8 mouse cellular contexts compared by ENCODE assay signal in the genomic region with DNA sequence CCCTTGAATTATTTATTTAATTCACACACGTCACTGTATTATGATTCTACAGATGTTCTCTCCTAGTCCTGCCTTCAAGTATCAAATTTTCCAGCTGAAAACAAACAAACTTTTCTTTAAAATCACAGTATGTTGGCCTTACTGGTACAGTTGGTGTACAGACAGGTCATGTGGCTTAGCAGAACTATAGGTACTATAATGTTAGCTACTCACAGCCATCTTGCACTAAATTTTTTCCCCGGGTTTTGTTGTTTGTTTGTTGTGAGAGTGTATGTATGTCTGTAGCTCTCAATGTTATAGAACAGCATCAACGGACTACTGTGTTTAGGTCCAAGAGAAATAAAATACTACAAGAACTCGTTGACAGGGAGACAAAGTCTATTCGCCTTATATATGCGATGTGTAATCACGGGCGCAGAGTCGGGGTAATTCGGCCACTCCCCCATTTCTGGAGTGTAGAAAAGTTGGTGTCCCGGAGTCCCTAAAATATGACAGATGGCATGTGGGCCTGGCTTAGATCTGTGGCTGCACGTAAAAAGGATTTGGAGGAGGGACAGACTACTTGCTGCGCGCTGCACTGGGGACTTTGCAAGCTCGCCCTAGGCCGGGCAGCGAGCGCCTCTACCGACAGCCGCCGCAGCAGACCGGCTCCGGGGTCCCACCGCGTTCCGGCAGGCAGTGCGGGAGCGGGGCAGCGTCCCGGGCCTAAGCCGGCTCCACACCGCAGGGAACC. TPM values are rescaled to one million over a fixed set of nuclear protein-coding genes. Genes with fewer than 3 reads are reported as not detected.
DNase-seq lines count a peak whose midpoint lies in the region; ATAC-seq and TF ChIP-seq lines count a peak whose summit lies in the region.

No protein-coding gene starts in this region.

- DNase-seq in kidney, postnatal 0 days (ENCODE audit: low spot score), result peak; percentile 86
- no peak for DNase-seq in kidney, adult 9 months
- peak; percentile 60 for DNase-seq in forelimb bud, embryonic 11.5 days (ENCODE audit: low read depth, low spot score)
- peak; percentile 56 for DNase-seq in lung, postnatal 36 days
- DNase-seq in natural killer cell, adult 2 months (ENCODE audit: low spot score in 2 of 2), result no peak
- no peak for DNase-seq in right cerebral cortex, postnatal 4 days
- no peak for DNase-seq in ovary, adult 18-20 months (ENCODE audit: low spot score)

- H3K9ac ChIP-seq in kidney, postnatal 0 days (ENCODE audit: low read depth, low read length), result peak overlapping the region; percentile 95

- no peaks in the 10 kb centered on the region for H3K9me3 ChIP-seq in kidney, postnatal 0 days (replicated peaks; ENCODE audit: low read length)

- WGBS in kidney, postnatal 0 days, result under 1% methylated on average over 32 of the region's 32 CpGs
- WGBS in bone marrow, adult 2 months, result 2% methylated on average over 32 of the region's 32 CpGs

- peak; percentile 47; the same call in 1 of the 2 replicates for TF ChIP-seq CTCF in kidney, postnatal 0 days (IDR thresholded peaks at IDR 0.05; ENCODE audit: low read depth)
- TF ChIP-seq CTCF in bone marrow, adult 2 months (IDR thresholded peaks at IDR 0.05; ENCODE audit: control insufficient read depth, insufficient read depth, low read length), result no peak

- TF ChIP-seq POLR2A in bone marrow, adult 2 months (IDR thresholded peaks at IDR 0.05; ENCODE audit: borderline replicate concordance, control insufficient read depth, low read depth, low read length), result no peak

- no peaks in the 10 kb centered on the region for H3K4me1 ChIP-seq in kidney, postnatal 0 days (replicated peaks; ENCODE audit: insufficient read depth, low read length)
- H3K4me1 ChIP-seq in bone marrow, adult 2 months (ENCODE audit: control insufficient read depth, insufficient read depth, low read length), result no peaks in the 10 kb centered on the region

- ATAC-seq in kidney, postnatal 0 days (replicated peaks; ENCODE audit: low FRiP score, low read depth), result peak; percentile 92

- peaks cover 10% of the 10 kb centered on the region for H3K36me3 ChIP-seq in kidney, postnatal 0 days (ENCODE audit: insufficient read depth, low read length)

- H3K27ac ChIP-seq in kidney, postnatal 0 days, result peak overlapping the region; percentile 94
- peak overlapping the region; percentile 89 for H3K27ac ChIP-seq in bone marrow, adult 2 months (ENCODE audit: control insufficient read depth, insufficient read depth, low read depth, low read length, poor library complexity)

- peak overlapping the region; percentile 65 for H3K4me3 ChIP-seq in kidney, postnatal 0 days (replicated peaks; ENCODE audit: low read depth, low read length)
- peak overlapping the region; percentile 78 for H3K4me3 ChIP-seq in bone marrow, adult 2 months (replicated peaks; ENCODE audit: control insufficient read depth, low read depth, low read length)

- peak overlapping the region; percentile 69 for H3K4me2 ChIP-seq in kidney, postnatal 0 days (ENCODE audit: low read length)

- H3K27me3 ChIP-seq in kidney, postnatal 0 days (ENCODE audit: insufficient read depth, low read length), result no peaks in the 10 kb centered on the region

RNA-seq across cellular contexts. Expression of a gene that starts 0.5 kb away (rescaled TPM):
- polyA plus RNA-seq in kidney, postnatal 0 days (2015; fragmentation: Nextera tagmentation; extraction: Ambion mirVana), result 43.5 and 44.1 TPM in 2 replicates
- polyA plus RNA-seq in bone marrow, adult 2 months (2011; ENCODE audit: insufficient read depth, insufficient read length, low replicate concordance, missing spikeins), result 5.0 and 5.4 TPM in 2 replicates

RNA-seq across cellular contexts. Expression of a gene that starts 38.4 kb away (rescaled TPM):
- polyA plus RNA-seq in kidney, postnatal 0 days (2015; fragmentation: Nextera tagmentation; extraction: Ambion mirVana), result 0.13 and 0.28 TPM in 2 replicates
- not detected in 2 replicates for polyA plus RNA-seq in bone marrow, adult 2 months (2011; ENCODE audit: insufficient read depth, insufficient read length, low replicate concordance, missing spikeins)

Comparison
In these comparisons a context has a peak if more than half of its experiments do, and no peak if none do; other contexts are left out.
1. DNase-seq: peak in kidney, postnatal 0 days (single experiment), forelimb bud, embryonic 11.5 days (single experiment) and lung, postnatal 36 days (single experiment); none in kidney, adult 9 months (single experiment), natural killer cell, adult 2 months (0 of 2), right cerebral cortex, postnatal 4 days (single experiment) and ovary, adult 18-20 months (single experiment).